ENCODE assay signal across 31 mouse cellular contexts in genomic region chr4:52586194-52586734, GRCm38 (mm10). TPM values are rescaled to one million over a fixed set of nuclear protein-coding genes. Genes with fewer than 3 reads are reported as not detected.
"Had no signal": no experiment of that assay in that cellular context is flagged by ENCODE, and none has a peak within 500 bp of the region (broad histone marks: within the 10 kb centered on the region; RNA-seq: fewer than 3 reads in every experiment).

No protein-coding gene starts in this region.

- H3K4me2 ChIP-seq: limb, embryonic 13.5 days; liver, embryonic 12.5 days; liver, embryonic 15.5 days; lung, embryonic 15.5 days; midbrain, embryonic 13.5 days; neural tube, embryonic 13.5 days had no signal

- H3K4me1 ChIP-seq: limb, embryonic 10.5 days; limb, embryonic 13.5 days; liver, embryonic 12.5 days; liver, embryonic 15.5 days; lung, embryonic 15.5 days; megakaryocyte, embryonic 14.5 days; midbrain, embryonic 10.5 days; midbrain, embryonic 13.5 days; neural tube, embryonic 13.5 days had no signal

- H3K4me3 ChIP-seq: layer of hippocampus, adult 2 months; limb, embryonic 10.5 days; limb, embryonic 13.5 days; liver, embryonic 12.5 days; liver, embryonic 15.5 days; lung, embryonic 15.5 days; megakaryocyte, embryonic 14.5 days; midbrain, embryonic 10.5 days; midbrain, embryonic 13.5 days; myocyte; neural tube, embryonic 13.5 days had no signal

- ATAC-seq: liver, embryonic 12.5 days; midbrain, embryonic 13.5 days; midbrain, embryonic 16.5 days had no signal

- H3K27ac ChIP-seq: kidney, postnatal 0 days; layer of hippocampus, adult 2 months; limb, embryonic 10.5 days; limb, embryonic 13.5 days; liver, embryonic 12.5 days; liver, embryonic 15.5 days; lung, embryonic 15.5 days; midbrain, embryonic 10.5 days; midbrain, embryonic 13.5 days; neural tube, embryonic 13.5 days had no signal

- H3K27me3 ChIP-seq: limb, embryonic 13.5 days; liver, embryonic 12.5 days; liver, embryonic 15.5 days; lung, embryonic 15.5 days; megakaryocyte, embryonic 14.5 days; midbrain, embryonic 13.5 days; neural tube, embryonic 13.5 days had no signal

- DNase-seq: kidney, postnatal 25 days; layer of hippocampus, adult 9-11 months; liver; lung, adult 18-20 months; lung, postnatal 10 days; lung, postnatal 36 days; retina, postnatal 1 day; right cerebral cortex, postnatal 25 days; spleen, adult 18-20 months; thymus, adult 18-20 months; thymus, postnatal 36 days had no signal

- H3K36me3 ChIP-seq: limb, embryonic 10.5 days; limb, embryonic 13.5 days; liver, embryonic 12.5 days; liver, embryonic 15.5 days; lung, embryonic 15.5 days; midbrain, embryonic 10.5 days; midbrain, embryonic 13.5 days; neural tube, embryonic 13.5 days had no signal

- H3K9ac ChIP-seq: limb, embryonic 13.5 days; liver, embryonic 12.5 days; liver, embryonic 15.5 days; lung, embryonic 15.5 days; midbrain, embryonic 13.5 days; neural tube, embryonic 13.5 days had no signal

- H3K9me3 ChIP-seq: limb, embryonic 10.5 days; limb, embryonic 13.5 days; liver, embryonic 12.5 days; liver, embryonic 15.5 days; lung, embryonic 15.5 days; midbrain, embryonic 10.5 days; midbrain, embryonic 13.5 days; neural tube, embryonic 13.5 days had no signal

RNA-seq across cellular contexts. Expression of gene Toporsl, which starts 9.8 kb away (rescaled TPM):
- total RNA-seq: layer of hippocampus, adult 2 months; layer of hippocampus, postnatal 25 days; left cerebral cortex, adult 18-20 months; left cerebral cortex, postnatal 25 days; monocyte, adult 5-6 weeks; neutrophil, adult 5-6 weeks had no signal
- polyA plus RNA-seq: kidney, postnatal 0 days; large intestine, adult 2 months; limb, embryonic 10.5 days; limb, embryonic 13.5 days; liver, embryonic 12.5 days; liver, embryonic 15.5 days; lung, embryonic 15.5 days; midbrain, embryonic 13.5 days; midbrain, embryonic 16.5 days; myocyte; neural tube, embryonic 13.5 days; stomach, embryonic 16.5 days had no signal
